Comparison of ENCODE assay signal across 9 mouse cellular contexts in genomic region chr2:28465836-28466518, GRCm38 (mm10). TPM values are rescaled to one million over a fixed set of nuclear protein-coding genes. Genes with fewer than 3 reads are reported as not detected.
A peak's percentile ranks its signal among the peaks of the same experiment; 100 is the strongest.
DNase-seq lines count a peak whose midpoint lies in the region; ATAC-seq lines count a peak whose summit lies in the region.
"Had no signal": no experiment of that assay in that cellular context is flagged by ENCODE, and none has a peak within 500 bp of the region (broad histone marks: within the 10 kb centered on the region; RNA-seq: fewer than 3 reads in every experiment).

TSS of gene 1700007K13Rik (minus strand) at chr2:28466332.

- ATAC-seq in limb, embryonic 13.5 days (ENCODE audit: low FRiP score, low read depth): peak; percentile 58; the same call in 1 of the 2 replicates
- ATAC-seq in midbrain, embryonic 15.5 days (replicated peaks): peak; percentile 66

- peaks cover 23% of the 10 kb centered on the region for H3K36me3 ChIP-seq in heart, embryonic 10.5 days
- peaks cover 24% of the 10 kb centered on the region for H3K36me3 ChIP-seq in limb, embryonic 13.5 days
- H3K36me3 ChIP-seq in midbrain, embryonic 15.5 days (replicated peaks): peaks cover 19% of the 10 kb centered on the region
- no peaks in the 10 kb centered on the region; the same call in 1 of the 2 replicates for H3K36me3 ChIP-seq in splenic B cell, adult 2 months (ENCODE audit: control insufficient read depth, insufficient read depth, low read length, poor library complexity, severe bottlenecking)

- H3K4me1 ChIP-seq in heart, embryonic 10.5 days: peaks cover 25% of the 10 kb centered on the region
- peaks cover 20% of the 10 kb centered on the region for H3K4me1 ChIP-seq in limb, embryonic 13.5 days
- H3K4me1 ChIP-seq in midbrain, embryonic 15.5 days: peaks cover 24% of the 10 kb centered on the region

- no peak within 1 kb of the TSS for H3K27ac ChIP-seq in heart, embryonic 10.5 days
- H3K27ac ChIP-seq in limb, embryonic 13.5 days: no peak within 1 kb of the TSS
- H3K27ac ChIP-seq in midbrain, embryonic 15.5 days: no peak within 1 kb of the TSS

- peaks cover 21% of the 10 kb centered on the region for H3K27me3 ChIP-seq in heart, embryonic 10.5 days (ENCODE audit: insufficient read depth, poor library complexity, severe bottlenecking)
- H3K27me3 ChIP-seq in limb, embryonic 13.5 days: peaks cover 10% of the 10 kb centered on the region
- no peaks in the 10 kb centered on the region; the same call in none of the 2 replicates for H3K27me3 ChIP-seq in midbrain, embryonic 15.5 days (replicated peaks)
- H3K27me3 ChIP-seq in splenic B cell, adult 2 months (ENCODE audit: control insufficient read depth, insufficient read depth, low read length, poor library complexity, severe bottlenecking): no peaks in the 10 kb centered on the region; the same call in 1 of the 2 replicates

- no peaks in the 10 kb centered on the region for H3K9me3 ChIP-seq in heart, embryonic 10.5 days
- H3K9me3 ChIP-seq in limb, embryonic 13.5 days: no peaks in the 10 kb centered on the region
- H3K9me3 ChIP-seq in midbrain, embryonic 15.5 days: no peaks in the 10 kb centered on the region

- peak within 1 kb of the TSS; percentile 54 for H3K4me3 ChIP-seq in heart, embryonic 10.5 days
- H3K4me3 ChIP-seq in limb, embryonic 13.5 days: peak within 1 kb of the TSS; percentile 37
- peak within 1 kb of the TSS; percentile 27 for H3K4me3 ChIP-seq in midbrain, embryonic 15.5 days

- 5% methylated on average over 25 of the region's 25 CpGs for WGBS in heart, embryonic 10.5 days
- 5% methylated on average over 25 of the region's 25 CpGs for WGBS in limb, embryonic 13.5 days
- WGBS in midbrain, embryonic 15.5 days: 4% methylated on average over 25 of the region's 25 CpGs

- peak within 1 kb of the TSS; percentile 65 for H3K9ac ChIP-seq in limb, embryonic 13.5 days
- H3K9ac ChIP-seq in midbrain, embryonic 15.5 days: no peak within 1 kb of the TSS; the same call in 1 of the 2 replicates

- peak within 1 kb of the TSS; percentile 70 for H3K4me2 ChIP-seq in limb, embryonic 13.5 days (replicated peaks)
- peak within 1 kb of the TSS; percentile 59 for H3K4me2 ChIP-seq in midbrain, embryonic 15.5 days

- DNase-seq in left cerebral cortex, adult 18-20 months (ENCODE audit: low spot score in 2 of 2): peak; percentile 64 to 78
- no peak for DNase-seq in left cerebral cortex, adult 11 months (ENCODE audit: low spot score)
- peak; percentile 86 for DNase-seq in embryo, embryonic 11 days
- peak; percentile 88 for DNase-seq in heart, embryonic 10.5 days (ENCODE audit: low spot score)
- peak; percentile 81 to 83 for DNase-seq in kidney, adult 8-10 months
- DNase-seq in splenic B cell, adult 2 months (ENCODE audit: low read depth, low spot score): peak; percentile 58

RNA-seq across cellular contexts. Expression of gene 1700007K13Rik, which starts in this region (rescaled TPM):
- total RNA-seq in left cerebral cortex, adult 18-20 months (2021): 1 to 10 TPM; 4.4 to 5.2 TPM
- polyA plus RNA-seq in heart, embryonic 10.5 days (2016; fragmentation: Nextera tagmentation; extraction: Ambion mirVana): 0.54 and 0.72 TPM in 2 replicates
- 0.32 and 0.48 TPM in 2 replicates for polyA plus RNA-seq in limb, embryonic 13.5 days (2015; fragmentation: Nextera tagmentation; extraction: Ambion mirVana)
- 2.4 and 2.9 TPM in 2 replicates for polyA plus RNA-seq in midbrain, embryonic 15.5 days (2015; fragmentation: Nextera tagmentation; extraction: Ambion mirVana)
- total RNA-seq: MEL had no signal

Comparison
In these comparisons a context has a peak if more than half of its experiments do, and no peak if none do; other contexts are left out.
1. Peak in DNase-seq and H3K4me3 ChIP-seq in heart, embryonic 10.5 days; RNA of the gene not detected or under 1 TPM.
2. Peak in ATAC-seq, H3K4me3 ChIP-seq, H3K9ac ChIP-seq and H3K4me2 ChIP-seq in limb, embryonic 13.5 days; RNA of the gene not detected or under 1 TPM.